Mouse (Mus musculus) kidney, adult 2 months (tissue): Measurements from ENCODE around the gene Ankrd23.

Experiments
- CTCF ChIP-seq: fragments of 200-500 bp; conservative IDR thresholded peaks from 2 replicates; pipeline ENCODE4 v1.5.1; 2011; ENCODE audit warnings: low read depth, mild to moderate bottlenecking, control low read depth, low read length, moderate library complexity, mixed read lengths; ENCODE audit not compliant: insufficient read depth, insufficient read length
- POLR2A ChIP-seq: fragments of 200-500 bp; IDR thresholded peaks from one replicate; pipeline ENCODE4 v1.6.1; 2011; ENCODE audit warnings: low read depth, low read length, control low read depth

DNA sequence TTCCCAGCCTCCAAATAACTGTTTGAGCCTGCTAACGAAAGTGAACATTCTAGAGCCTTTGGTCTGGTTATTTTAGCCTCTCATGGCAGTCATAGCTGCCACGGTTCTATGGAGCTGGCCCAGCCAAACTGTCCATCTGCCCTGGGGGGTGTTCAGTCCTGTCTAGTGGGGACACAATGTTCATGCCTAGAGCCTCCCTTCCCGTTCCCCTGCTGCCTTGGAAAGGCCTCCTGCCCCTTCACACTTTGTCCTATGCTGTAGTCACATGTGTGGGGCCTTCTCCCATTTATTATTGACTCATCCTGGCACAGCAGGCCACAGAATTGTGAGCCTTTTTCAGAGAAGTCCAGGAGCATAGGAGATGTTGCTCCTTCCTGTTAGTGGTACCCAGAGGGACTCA is 18.4 kb downstream of the Ankrd23 start:
- TF ChIP-seq CTCF (no peak), POLR2A (no peak)
